Mouse (Mus musculus): ENCODE results near the gene Fam57b. TPM values are rescaled to one million over a fixed set of nuclear protein-coding genes. Genes with fewer than 3 reads are reported as not detected.

Fam57b gene
- 0.73 and 0.74 TPM in 2 replicates for polyA plus RNA-seq (2015; fragmentation: Nextera tagmentation; extraction: Ambion mirVana)

DNA sequence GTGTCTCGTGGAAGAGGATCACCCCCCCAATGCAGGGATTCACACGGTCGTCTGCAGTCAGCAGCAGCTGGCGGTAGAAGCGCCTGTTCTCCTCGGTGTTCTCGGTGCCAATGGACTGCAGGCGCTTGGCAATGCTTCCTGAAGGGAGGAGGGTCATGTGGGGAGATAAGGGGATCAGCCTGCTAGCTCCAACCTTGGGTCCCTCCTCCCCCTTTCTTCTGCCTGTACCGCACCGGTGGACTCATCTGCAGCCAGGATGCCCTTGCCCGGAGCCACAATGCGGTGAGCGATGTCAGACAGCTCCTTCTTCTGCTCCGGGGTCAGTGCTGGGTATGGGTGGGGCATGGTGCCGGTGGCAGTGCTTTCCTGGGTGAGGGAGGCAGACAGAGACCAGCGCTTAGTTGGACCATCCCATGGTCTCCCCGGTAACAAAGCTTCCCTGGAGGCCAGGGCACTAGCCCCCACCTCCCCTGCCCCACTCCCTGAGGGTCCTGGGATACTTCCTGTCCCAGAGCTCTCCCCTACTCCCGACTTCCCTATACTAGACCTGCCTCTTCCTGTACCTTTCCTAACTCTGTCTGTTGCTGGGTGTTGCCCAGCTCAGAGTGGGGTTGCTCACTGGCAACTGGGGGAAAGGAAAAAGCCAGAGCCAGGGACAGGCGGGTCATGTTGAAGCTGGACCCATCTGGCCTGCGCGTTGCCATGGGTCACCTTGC, at the start of gene Fam57b:
Gene Fam57b (plus strand): TSS at position 258 of the 716 bp plus-strand sequence.
- no peak for ATAC-seq (ENCODE audit: insufficient read depth, low FRiP score, low read depth)
- 23% methylated on average over 21 of the region's 21 CpGs for WGBS
- H3K4me1 ChIP-seq = peaks cover 29% of the 10 kb centered on the region

GRCm38 (mm10) chr7:126748824-126749223, 48.6 kb upstream of the Fam57b start:
- WGBS = 66% methylated on average over 7 of the region's 7 CpGs
- H3K4me3 ChIP-seq (replicated peaks) = no peak overlapping the region
- no peak overlapping the region for H3K4me2 ChIP-seq
- no peaks in the 10 kb centered on the region for H3K27me3 ChIP-seq (replicated peaks)
- no peak overlapping the region for H3K9ac ChIP-seq
- no peak for ATAC-seq (ENCODE audit: insufficient read depth, low FRiP score, low read depth)
- peak overlapping the region; percentile 26; the same call in 1 of the 2 replicates for H3K27ac ChIP-seq
- no peaks in the 10 kb centered on the region for H3K9me3 ChIP-seq
- no peaks in the 10 kb centered on the region for H3K36me3 ChIP-seq
- H3K4me1 ChIP-seq = 0 out of 2 replicates have a peak, but pooled peaks cover 4% of the 10 kb centered on the region

More for the DNA sequence above, at the start of gene Fam57b:
- Histone ChIP-seq H3K9ac (peak within 1 kb of the TSS; percentile 87), H3K9me3 (no peaks in the 10 kb centered on the region), H3K36me3 (peaks cover 27% of the 10 kb centered on the region), H3K4me3 (replicated peaks) (peak within 1 kb of the TSS; percentile 72), H3K27me3 (replicated peaks) (no peaks in the 10 kb centered on the region), H3K27ac (peak within 1 kb of the TSS; percentile 93), H3K4me2 (peak within 1 kb of the TSS; percentile 85)

GRCm38 (mm10) chr7:126749582-126750343, 47.7 kb upstream of the Fam57b start:
- Histone ChIP-seq H3K27ac (no peak overlapping the region), H3K4me1 (0 out of 2 replicates have a peak, but pooled peaks cover 4% of the 10 kb centered on the region), H3K27me3 (replicated peaks) (no peaks in the 10 kb centered on the region), H3K4me3 (replicated peaks) (no peak overlapping the region), H3K4me2 (no peak overlapping the region), H3K36me3 (no peaks in the 10 kb centered on the region), H3K9ac (no peak overlapping the region), H3K9me3 (no peaks in the 10 kb centered on the region)
- 91% methylated on average over 17 of the region's 17 CpGs for WGBS
- ATAC-seq (ENCODE audit: insufficient read depth, low FRiP score, low read depth) = no peak

- no peaks in the 10 kb centered on the region for H3K9me3 ChIP-seq
- H3K27me3 ChIP-seq (replicated peaks) = no peaks in the 10 kb centered on the region
- no peak overlapping the region for H3K27ac ChIP-seq
- H3K4me1 ChIP-seq = peaks cover 6% of the 10 kb centered on the region; the same call in 1 of the 2 replicates
- no peak overlapping the region for H3K9ac ChIP-seq
- 1% methylated on average over 9 of the region's 9 CpGs for WGBS
- H3K36me3 ChIP-seq = no peaks in the 10 kb centered on the region
- ATAC-seq (ENCODE audit: insufficient read depth, low FRiP score, low read depth) = peak; percentile 53
- no peak overlapping the region for H3K4me3 ChIP-seq (replicated peaks)
- H3K4me2 ChIP-seq = peak overlapping the region; percentile 23; the same call in 1 of the 2 replicates
These were observed 42.6 kb upstream of the Fam57b start for GRCm38 (mm10) chr7:126754866-126755265.

GRCm38 (mm10) chr7:126758539-126758938, 38.9 kb upstream of the Fam57b start:
- Histone ChIP-seq H3K27me3 (replicated peaks) (no peaks in the 10 kb centered on the region), H3K9ac (no peak overlapping the region), H3K4me3 (replicated peaks) (no peak overlapping the region), H3K36me3 (peaks cover 13% of the 10 kb centered on the region), H3K9me3 (no peaks in the 10 kb centered on the region), H3K4me1 (peaks cover 35% of the 10 kb centered on the region), H3K27ac (no peak overlapping the region), H3K4me2 (no peak overlapping the region)
- 79% methylated on average over 7 of the region's 7 CpGs for WGBS
- ATAC-seq (ENCODE audit: insufficient read depth, low FRiP score, low read depth) = no peak

- Histone ChIP-seq H3K27ac (peak within 1 kb of the TSS; percentile 97), H3K9ac (peak within 1 kb of the TSS; percentile 68), H3K36me3 (peaks cover 19% of the 10 kb centered on the region), H3K27me3 (replicated peaks) (no peaks in the 10 kb centered on the region), H3K4me1 (peaks cover 35% of the 10 kb centered on the region), H3K4me2 (peak within 1 kb of the TSS; percentile 88), H3K9me3 (no peaks in the 10 kb centered on the region), H3K4me3 (replicated peaks) (peak within 1 kb of the TSS; percentile 85)
- WGBS = under 1% methylated on average over 36 of the region's 38 CpGs
- peak; percentile 63 for ATAC-seq (ENCODE audit: insufficient read depth, low FRiP score, low read depth)
These were observed 38.3 kb upstream of the Fam57b start, which contains the start of gene Mapk3 for GRCm38 (mm10) chr7:126759050-126759671. Gene Mapk3 (plus strand): TSS chr7:126759601.

DNA sequence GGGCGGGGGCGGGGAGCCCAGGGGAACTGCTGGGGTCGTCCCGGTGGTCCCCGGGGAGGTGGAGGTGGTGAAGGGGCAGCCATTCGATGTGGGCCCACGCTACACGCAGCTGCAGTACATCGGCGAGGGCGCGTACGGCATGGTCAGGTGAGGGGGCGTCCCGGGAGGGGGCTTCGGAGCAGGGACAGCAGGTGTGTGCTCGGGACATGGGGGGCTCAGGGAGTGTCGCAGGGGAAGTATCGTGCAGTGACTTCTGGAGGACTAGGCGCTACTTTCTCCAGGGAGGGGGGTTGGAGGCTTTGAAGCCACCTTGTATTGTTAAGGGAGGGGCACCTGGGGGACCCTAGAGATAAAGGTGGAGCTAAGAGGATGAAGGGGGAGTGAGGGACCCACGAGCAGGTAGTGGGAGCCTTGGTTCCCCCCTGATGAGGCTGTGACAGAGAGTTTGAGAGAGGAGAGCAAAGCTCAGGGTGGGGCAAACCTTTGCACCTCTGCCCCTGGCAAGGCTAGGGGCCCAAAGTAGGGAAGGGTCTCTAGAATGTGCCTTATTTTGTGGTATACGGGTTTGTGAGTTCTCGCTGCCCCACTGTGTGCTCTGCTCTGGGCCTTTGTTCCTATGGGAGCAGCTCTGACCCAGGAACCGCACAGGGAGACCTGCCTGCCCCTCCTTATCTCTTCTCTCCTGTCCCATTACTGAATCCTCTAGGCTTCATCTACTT, 37.6 kb upstream of the Fam57b start:
- Histone ChIP-seq H3K27ac (peak overlapping the region; percentile 97), H3K9me3 (no peaks in the 10 kb centered on the region), H3K9ac (peak overlapping the region; percentile 68), H3K27me3 (replicated peaks) (no peaks in the 10 kb centered on the region), H3K36me3 (peaks cover 26% of the 10 kb centered on the region), H3K4me3 (replicated peaks) (peak overlapping the region; percentile 85), H3K4me1 (peaks cover 39% of the 10 kb centered on the region), H3K4me2 (peak overlapping the region; percentile 88)
- under 1% methylated on average over 23 of the region's 24 CpGs for WGBS
- ATAC-seq (ENCODE audit: insufficient read depth, low FRiP score, low read depth) = 0 out of 2 replicates have a peak, but pooled peaks have one; percentile 11

GRCm38 (mm10) chr7:126760391-126760802, 37.1 kb upstream of the Fam57b start:
- H3K4me2 ChIP-seq = peak overlapping the region; percentile 88
- peaks cover 37% of the 10 kb centered on the region for H3K4me1 ChIP-seq
- H3K4me3 ChIP-seq (replicated peaks) = peak overlapping the region; percentile 85
- peaks cover 31% of the 10 kb centered on the region for H3K36me3 ChIP-seq
- no peaks in the 10 kb centered on the region for H3K27me3 ChIP-seq (replicated peaks)
- H3K9ac ChIP-seq = peak overlapping the region; percentile 68
- WGBS = 11% methylated on average over 3 of the region's 3 CpGs
- H3K27ac ChIP-seq = peak overlapping the region; percentile 97
- H3K9me3 ChIP-seq = no peaks in the 10 kb centered on the region
- peak; percentile 67 for ATAC-seq (ENCODE audit: insufficient read depth, low FRiP score, low read depth)

GRCm38 (mm10) chr7:126760956-126761355, 36.5 kb upstream of the Fam57b start:
- 0 out of 2 replicates have a peak overlapping the region, but pooled peaks have one; percentile 6 for H3K9ac ChIP-seq
- ATAC-seq (ENCODE audit: insufficient read depth, low FRiP score, low read depth) = no peak
- peak overlapping the region; percentile 97 for H3K27ac ChIP-seq
- peak overlapping the region; percentile 88 for H3K4me2 ChIP-seq
- H3K4me3 ChIP-seq (replicated peaks) = peak overlapping the region; percentile 85
- H3K9me3 ChIP-seq = no peaks in the 10 kb centered on the region
- peaks cover 40% of the 10 kb centered on the region for H3K4me1 ChIP-seq
- H3K27me3 ChIP-seq (replicated peaks) = no peaks in the 10 kb centered on the region
- H3K36me3 ChIP-seq = peaks cover 32% of the 10 kb centered on the region
- 40% methylated on average over 4 of the region's 4 CpGs for WGBS

DNA sequence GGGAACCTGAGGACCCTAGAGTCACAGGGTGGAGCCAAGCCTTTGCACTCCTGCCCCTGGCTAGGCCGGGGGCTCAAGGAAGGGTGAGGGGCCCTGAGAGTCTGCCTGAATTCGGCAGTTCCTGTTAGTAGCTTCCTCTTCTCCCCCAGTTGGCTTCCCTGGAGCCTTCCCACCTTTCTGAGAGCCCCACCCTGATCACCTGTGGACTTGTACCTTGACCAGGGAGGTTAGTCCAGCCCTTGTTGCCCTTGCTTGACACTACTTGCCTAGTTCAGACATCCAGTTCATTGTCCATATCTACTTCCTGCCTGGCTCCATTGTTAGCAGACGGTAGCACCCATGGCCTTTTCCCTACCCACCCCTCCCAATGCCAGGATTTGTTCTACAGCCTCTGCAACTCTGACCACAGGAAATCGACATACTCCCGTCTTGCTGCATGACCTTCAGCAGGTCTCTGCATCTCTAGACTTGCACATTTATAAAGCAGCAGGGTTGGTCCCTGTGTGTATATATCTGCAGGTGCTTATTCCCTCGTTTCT, 35.9 kb upstream of the Fam57b start:
- no peak overlapping the region for H3K9ac ChIP-seq
- ATAC-seq (ENCODE audit: insufficient read depth, low FRiP score, low read depth) = no peak
- 0 out of 2 replicates have a peak overlapping the region, but pooled peaks have one; percentile 85 for H3K4me3 ChIP-seq (replicated peaks)
- H3K4me2 ChIP-seq = peak overlapping the region; percentile 88
- 44% methylated on average over 6 of the region's 6 CpGs for WGBS
- H3K36me3 ChIP-seq = peaks cover 38% of the 10 kb centered on the region
- H3K4me1 ChIP-seq = peaks cover 40% of the 10 kb centered on the region
- no peaks in the 10 kb centered on the region for H3K27me3 ChIP-seq (replicated peaks)
- peak overlapping the region; percentile 97 for H3K27ac ChIP-seq
- H3K9me3 ChIP-seq = no peaks in the 10 kb centered on the region
